ENCODE assay signal across 11 mouse cellular contexts in genomic region chr11:106274971-106275411, GRCm38 (mm10). TPM values are rescaled to one million over a fixed set of nuclear protein-coding genes. Genes with fewer than 3 reads are reported as not detected.
DNase-seq lines count a peak whose midpoint lies in the region; ATAC-seq and TF ChIP-seq lines count a peak whose summit lies in the region.
"Had no signal": no experiment of that assay in that cellular context is flagged by ENCODE, and none has a peak within 500 bp of the region (broad histone marks: within the 10 kb centered on the region; RNA-seq: fewer than 3 reads in every experiment).

No protein-coding gene starts in this region.

- 0 out of 2 replicates have a peak overlapping the region, but pooled peaks have one; percentile 42 for H3K27ac ChIP-seq in midbrain, embryonic 10.5 days (replicated peaks)
- no peak overlapping the region for H3K27ac ChIP-seq in midbrain, embryonic 16.5 days (ENCODE audit: low read length)
- H3K27ac ChIP-seq in limb, embryonic 12.5 days = peak overlapping the region; percentile 36; the same call in 1 of the 2 replicates
- H3K27ac ChIP-seq in stomach, postnatal 0 days (replicated peaks) = peak overlapping the region; percentile 9; the same call in 1 of the 2 replicates

- TF ChIP-seq EP300 in stomach, postnatal 0 days (optimal IDR thresholded peaks at IDR 0.05) = no peak

- peaks cover 23% of the 10 kb centered on the region for H3K27me3 ChIP-seq in midbrain, embryonic 10.5 days (ENCODE audit: low read depth, poor library complexity, severe bottlenecking)
- no peaks in the 10 kb centered on the region for H3K27me3 ChIP-seq in midbrain, embryonic 16.5 days (ENCODE audit: control insufficient read depth, insufficient read depth, low read depth, low read length)
- peaks cover 6% of the 10 kb centered on the region; the same call in 1 of the 2 replicates for H3K27me3 ChIP-seq in limb, embryonic 12.5 days
- no peaks in the 10 kb centered on the region for H3K27me3 ChIP-seq in stomach, postnatal 0 days (ENCODE audit: control insufficient read depth, insufficient read depth, low read length)

- no peak for ATAC-seq in midbrain, embryonic 16.5 days
- no peak for ATAC-seq in limb, embryonic 12.5 days (ENCODE audit: insufficient number of reproducible peaks, insufficient read depth, low FRiP score, low TSS enrichment, low read depth)
- ATAC-seq in stomach, postnatal 0 days (ENCODE audit: low FRiP score, low TSS enrichment) = peak; percentile 13; the same call in 1 of the 2 replicates

- H3K4me2 ChIP-seq in midbrain, embryonic 16.5 days (ENCODE audit: low read length) = no peak overlapping the region
- no peak overlapping the region for H3K4me2 ChIP-seq in limb, embryonic 12.5 days
- no peak overlapping the region for H3K4me2 ChIP-seq in stomach, postnatal 0 days (replicated peaks; ENCODE audit: low read depth)

- 90% methylated on average over 7 of the region's 7 CpGs for WGBS in midbrain, embryonic 10.5 days
- WGBS in midbrain, embryonic 16.5 days = 87% methylated on average over 7 of the region's 7 CpGs
- 51% methylated on average over 7 of the region's 7 CpGs for WGBS in limb, embryonic 12.5 days
- 31% methylated on average over 7 of the region's 7 CpGs for WGBS in stomach, postnatal 0 days

- no peak overlapping the region for H3K9ac ChIP-seq in midbrain, embryonic 16.5 days (ENCODE audit: low read depth, low read length)
- H3K9ac ChIP-seq in limb, embryonic 12.5 days (replicated peaks) = no peak overlapping the region; the same call in 1 of the 2 replicates
- no peak overlapping the region for H3K9ac ChIP-seq in stomach, postnatal 0 days (ENCODE audit: low read length)

- no peak for TF ChIP-seq CTCF in stomach, postnatal 0 days (IDR thresholded peaks at IDR 0.05; ENCODE audit: low read depth)

- no peaks in the 10 kb centered on the region; the same call in 1 of the 2 replicates for H3K9me3 ChIP-seq in midbrain, embryonic 10.5 days (replicated peaks)
- H3K9me3 ChIP-seq in midbrain, embryonic 16.5 days (replicated peaks; ENCODE audit: control insufficient read depth, low read length, poor library complexity, severe bottlenecking) = no peaks in the 10 kb centered on the region
- H3K9me3 ChIP-seq in limb, embryonic 12.5 days = no peaks in the 10 kb centered on the region
- no peaks in the 10 kb centered on the region for H3K9me3 ChIP-seq in stomach, postnatal 0 days (ENCODE audit: control insufficient read depth, low read length)
- H3K9me3 ChIP-seq: megakaryocyte, embryonic 14.5 days had no signal

- peaks cover 3% of the 10 kb centered on the region; the same call in 1 of the 2 replicates for H3K36me3 ChIP-seq in midbrain, embryonic 10.5 days
- H3K36me3 ChIP-seq in midbrain, embryonic 16.5 days (ENCODE audit: control insufficient read depth, insufficient read depth, low read length) = no peaks in the 10 kb centered on the region
- H3K36me3 ChIP-seq in limb, embryonic 12.5 days = no peaks in the 10 kb centered on the region; the same call in 1 of the 2 replicates
- H3K36me3 ChIP-seq in stomach, postnatal 0 days (ENCODE audit: control insufficient read depth, insufficient read depth, low read length) = no peaks in the 10 kb centered on the region

- DNase-seq in cerebellum, adult 11 months = peak; percentile 38
- no peak for DNase-seq in cerebellum, postnatal 36 days
- no peak for DNase-seq in midbrain, embryonic 10.5 days (ENCODE audit: low spot score)
- peak; percentile 48 for DNase-seq in stomach, postnatal 0 days (ENCODE audit: low spot score)
- DNase-seq in spleen, adult 18-20 months = no peak
- DNase-seq in right cerebral cortex, postnatal 10 days (ENCODE audit: low spot score in 2 of 2) = no peak
- DNase-seq: B cell, adult 2 months had no signal

- no peak overlapping the region for H3K4me3 ChIP-seq in midbrain, embryonic 10.5 days
- H3K4me3 ChIP-seq in midbrain, embryonic 16.5 days (ENCODE audit: low read depth, low read length) = no peak overlapping the region
- H3K4me3 ChIP-seq in limb, embryonic 12.5 days (replicated peaks) = no peak overlapping the region
- no peak overlapping the region for H3K4me3 ChIP-seq in stomach, postnatal 0 days (ENCODE audit: low read depth, low read length)
- H3K4me3 ChIP-seq: megakaryocyte, embryonic 14.5 days had no signal

- H3K4me1 ChIP-seq in midbrain, embryonic 10.5 days = peaks cover 44% of the 10 kb centered on the region
- H3K4me1 ChIP-seq in midbrain, embryonic 16.5 days (ENCODE audit: control insufficient read depth, insufficient read depth, low read length) = peaks cover 14% of the 10 kb centered on the region
- H3K4me1 ChIP-seq in limb, embryonic 12.5 days (replicated peaks) = peaks cover 42% of the 10 kb centered on the region
- H3K4me1 ChIP-seq in stomach, postnatal 0 days (replicated peaks; ENCODE audit: control insufficient read depth, insufficient read depth) = peaks cover 11% of the 10 kb centered on the region

RNA-seq across cellular contexts. Expression of gene Tcam1, which starts 1.5 kb away (rescaled TPM):
- 0.06 and 0.15 TPM in 2 replicates for polyA plus RNA-seq in midbrain, embryonic 10.5 days (2016; fragmentation: Nextera tagmentation; extraction: Ambion mirVana)
- 0.05 and 0.21 TPM in 2 replicates for polyA plus RNA-seq in midbrain, embryonic 16.5 days (2015; fragmentation: Nextera tagmentation; extraction: Ambion mirVana)
- polyA plus RNA-seq in limb, embryonic 12.5 days (2016; fragmentation: Nextera tagmentation; extraction: Ambion mirVana) = 0.30 and 0.37 TPM in 2 replicates
- polyA plus RNA-seq in stomach, postnatal 0 days (2015; fragmentation: Nextera tagmentation; extraction: Ambion mirVana) = 0.07 and 0.10 TPM in 2 replicates

RNA-seq across cellular contexts. Expression of gene Smarcd2, which starts 2.2 kb away (rescaled TPM):
- 19.3 and 20.0 TPM in 2 replicates for polyA plus RNA-seq in midbrain, embryonic 10.5 days (2016; fragmentation: Nextera tagmentation; extraction: Ambion mirVana)
- polyA plus RNA-seq in midbrain, embryonic 16.5 days (2015; fragmentation: Nextera tagmentation; extraction: Ambion mirVana) = 7.1 and 7.8 TPM in 2 replicates
- polyA plus RNA-seq in limb, embryonic 12.5 days (2016; fragmentation: Nextera tagmentation; extraction: Ambion mirVana) = 102 and 104 TPM in 2 replicates
- polyA plus RNA-seq in stomach, postnatal 0 days (2015; fragmentation: Nextera tagmentation; extraction: Ambion mirVana) = 43.5 and 47.6 TPM in 2 replicates

RNA-seq across cellular contexts. Expression of gene Psmc5, which starts 19.0 kb away (rescaled TPM):
- 408 and 433 TPM in 2 replicates for polyA plus RNA-seq in midbrain, embryonic 10.5 days (2016; fragmentation: Nextera tagmentation; extraction: Ambion mirVana)
- 278 and 285 TPM in 2 replicates for polyA plus RNA-seq in midbrain, embryonic 16.5 days (2015; fragmentation: Nextera tagmentation; extraction: Ambion mirVana)
- polyA plus RNA-seq in limb, embryonic 12.5 days (2016; fragmentation: Nextera tagmentation; extraction: Ambion mirVana) = 352 and 355 TPM in 2 replicates
- polyA plus RNA-seq in stomach, postnatal 0 days (2015; fragmentation: Nextera tagmentation; extraction: Ambion mirVana) = 202 and 206 TPM in 2 replicates

RNA-seq across cellular contexts. Expression of gene Ftsj3, which starts 19.1 kb away (rescaled TPM):
- polyA plus RNA-seq in midbrain, embryonic 10.5 days (2016; fragmentation: Nextera tagmentation; extraction: Ambion mirVana) = 78.1 and 83.8 TPM in 2 replicates
- polyA plus RNA-seq in midbrain, embryonic 16.5 days (2015; fragmentation: Nextera tagmentation; extraction: Ambion mirVana) = 34.0 and 38.0 TPM in 2 replicates
- polyA plus RNA-seq in limb, embryonic 12.5 days (2016; fragmentation: Nextera tagmentation; extraction: Ambion mirVana) = 61.2 and 71.6 TPM in 2 replicates
- polyA plus RNA-seq in stomach, postnatal 0 days (2015; fragmentation: Nextera tagmentation; extraction: Ambion mirVana) = 24.4 and 24.5 TPM in 2 replicates

RNA-seq across cellular contexts. Expression of gene Gh, which starts 26.7 kb away (rescaled TPM):
- polyA plus RNA-seq in midbrain, embryonic 10.5 days (2016; fragmentation: Nextera tagmentation; extraction: Ambion mirVana) = not detected in 2 replicates
- polyA plus RNA-seq in midbrain, embryonic 16.5 days (2015; fragmentation: Nextera tagmentation; extraction: Ambion mirVana) = 1.2 TPM in 1 of 2 replicates, not detected in the other
- polyA plus RNA-seq in limb, embryonic 12.5 days (2016; fragmentation: Nextera tagmentation; extraction: Ambion mirVana) = not detected in 2 replicates
- not detected in 2 replicates for polyA plus RNA-seq in stomach, postnatal 0 days (2015; fragmentation: Nextera tagmentation; extraction: Ambion mirVana)
- polyA plus RNA-seq: heart, embryonic 14.5 days had no signal

Comparison
In these comparisons a context has a peak if more than half of its experiments do, and no peak if none do; other contexts are left out.
1. DNase-seq: peak in cerebellum, adult 11 months (single experiment) and stomach, postnatal 0 days (single experiment); none in cerebellum, postnatal 36 days (0 of 2), midbrain, embryonic 10.5 days (single experiment), spleen, adult 18-20 months (0 of 2) and right cerebral cortex, postnatal 10 days (0 of 2).